Mouse (Mus musculus): ENCODE results near the gene Myl10.
"Not testable (repeated sequence)": the region's sequence is repeated elsewhere in the genome, so short reads cannot be mapped to it uniquely, and the experiment has no call there.

The Myl10 gene

DNA sequence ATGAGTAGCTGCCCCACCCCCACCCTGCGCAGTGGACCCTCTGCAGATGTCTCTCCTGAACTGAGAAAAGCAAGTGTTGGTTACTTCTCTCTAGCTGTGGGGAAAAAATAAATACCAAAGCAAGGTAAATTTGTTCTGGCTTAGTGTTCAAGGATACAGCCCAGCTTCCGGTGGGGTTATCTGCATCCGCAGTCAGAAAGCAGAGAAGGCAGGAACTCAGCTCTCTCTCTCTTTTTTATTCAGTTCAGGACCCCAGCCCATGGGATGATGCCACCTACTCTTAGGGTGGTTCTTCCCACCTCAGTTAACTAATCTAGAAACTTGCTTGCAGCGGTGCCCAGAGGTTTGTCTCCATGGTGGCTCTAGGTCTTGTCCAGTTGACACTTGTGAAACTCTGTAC lies at the start of gene Myl10:
Myl10 (plus strand) TSS at position 363 of the 400 bp plus-strand sequence.
- no peak for DNase-seq

DNA sequence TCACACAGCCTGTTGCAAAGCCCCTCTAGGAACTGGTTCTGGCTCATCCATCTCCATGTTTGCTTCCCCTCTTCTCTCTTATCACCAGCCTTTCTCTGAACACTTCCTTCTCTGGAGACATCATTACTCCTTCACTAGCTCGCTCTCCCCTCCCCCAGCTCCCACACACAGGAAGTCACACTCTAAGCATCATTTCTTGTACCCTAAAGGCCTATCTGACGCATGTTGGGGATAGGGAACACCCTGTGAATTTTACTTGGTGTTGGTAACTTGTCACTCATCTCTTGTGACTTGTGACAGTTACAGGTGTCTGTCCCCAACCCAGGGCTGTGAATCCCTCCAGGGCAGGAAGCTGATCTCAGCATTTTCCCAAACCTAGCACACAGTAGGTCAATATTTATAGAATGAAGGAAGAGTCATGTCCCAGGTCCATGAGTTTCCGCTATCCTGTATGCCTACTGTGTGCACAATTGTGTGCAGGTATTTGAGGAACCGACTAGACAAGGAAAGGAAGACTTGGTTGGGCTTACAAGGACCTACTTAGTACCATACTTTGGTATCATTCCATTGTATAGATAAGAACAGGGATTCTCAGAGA lies 46.1 kb upstream of the Myl10 start:
- DNase-seq = no peak

DNA sequence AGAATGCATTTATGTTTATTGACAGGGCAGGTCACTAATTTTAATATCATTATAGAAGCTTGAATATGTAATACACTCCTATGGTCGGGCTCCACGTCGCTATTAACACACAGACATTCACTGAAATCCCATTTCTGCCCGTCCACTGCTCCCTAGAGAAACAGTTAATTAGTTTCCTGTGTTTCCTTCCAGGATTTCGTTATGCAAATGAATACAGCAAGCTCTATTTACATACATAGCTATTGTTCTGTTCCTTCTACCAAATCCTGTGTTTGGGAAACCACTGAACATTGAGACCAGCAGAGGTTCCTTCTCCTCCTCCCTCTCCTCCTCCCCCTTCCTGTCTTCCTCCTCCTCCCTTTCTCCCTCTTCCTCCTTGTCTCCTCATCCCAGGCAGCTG lies 43.9 kb upstream of the Myl10 start:
- no peak for DNase-seq

DNA sequence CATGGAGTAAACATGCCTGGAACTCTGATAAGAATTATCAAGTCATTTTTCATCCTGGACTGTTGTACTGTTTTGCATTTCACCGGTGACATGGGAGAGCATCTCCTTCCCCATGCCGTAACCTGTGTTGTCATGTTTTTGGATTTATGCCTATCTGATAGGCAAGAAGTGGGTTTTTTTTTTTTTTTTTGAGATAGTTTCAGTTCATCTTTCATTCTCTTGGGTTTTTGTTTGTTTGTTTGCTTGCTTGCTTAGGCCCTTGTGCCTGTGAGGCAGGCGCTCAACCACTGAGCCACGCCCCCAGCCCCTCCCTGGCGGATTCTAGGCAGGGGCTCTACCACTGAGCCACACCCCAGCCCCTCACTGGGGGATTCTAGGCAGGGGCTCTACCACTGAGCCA lies 43.3 kb upstream of the Myl10 start:
- DNase-seq = no peak

DNA sequence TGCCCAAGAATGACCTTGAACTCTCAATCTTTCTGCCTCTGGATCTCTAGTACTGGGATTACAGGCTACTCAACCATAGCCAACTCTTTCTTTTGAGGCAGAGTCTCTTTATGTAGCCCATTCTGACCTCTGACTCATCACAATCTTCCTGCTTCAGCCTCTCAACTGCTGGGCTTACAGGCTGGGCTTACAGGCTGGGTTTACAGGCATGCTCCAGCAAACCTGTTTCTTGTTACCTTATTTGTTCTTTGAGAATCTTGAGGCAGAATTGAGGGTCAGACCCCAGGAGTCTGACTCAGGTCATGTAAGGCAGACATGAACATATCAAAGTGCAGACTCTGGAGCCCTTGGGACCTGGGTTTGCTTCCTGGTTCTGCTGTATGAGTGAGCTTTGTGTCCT lies 38.5 kb upstream of the Myl10 start:
- no peak for DNase-seq

DNA sequence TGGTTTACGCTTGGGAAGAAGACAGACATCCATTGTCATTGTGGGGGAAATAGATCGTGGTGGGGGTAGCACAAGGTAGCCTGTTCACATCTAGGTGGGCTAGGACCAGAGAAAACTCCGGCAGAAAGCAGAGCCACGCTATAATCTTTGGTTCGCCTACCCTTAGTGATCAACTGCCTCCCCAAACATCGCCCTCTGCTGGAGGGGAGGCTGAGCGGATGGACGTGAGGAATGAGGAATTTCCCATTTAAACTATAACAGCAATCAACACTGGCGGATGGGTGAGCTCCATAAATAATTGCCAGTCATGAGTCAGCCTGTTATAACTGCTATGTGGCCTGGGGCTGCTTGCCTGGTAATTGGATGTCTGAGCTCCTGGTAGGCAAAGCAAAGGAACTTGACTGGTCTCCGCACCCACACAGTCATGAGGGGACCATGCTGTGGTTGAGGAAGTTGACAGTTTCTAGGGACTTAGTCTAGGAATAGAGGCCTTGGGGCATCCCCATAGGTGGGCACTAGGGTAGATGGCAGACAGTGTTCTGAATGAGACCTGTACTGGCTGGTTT lies 36.0 kb upstream of the Myl10 start:
- DNase-seq = no peak

DNA sequence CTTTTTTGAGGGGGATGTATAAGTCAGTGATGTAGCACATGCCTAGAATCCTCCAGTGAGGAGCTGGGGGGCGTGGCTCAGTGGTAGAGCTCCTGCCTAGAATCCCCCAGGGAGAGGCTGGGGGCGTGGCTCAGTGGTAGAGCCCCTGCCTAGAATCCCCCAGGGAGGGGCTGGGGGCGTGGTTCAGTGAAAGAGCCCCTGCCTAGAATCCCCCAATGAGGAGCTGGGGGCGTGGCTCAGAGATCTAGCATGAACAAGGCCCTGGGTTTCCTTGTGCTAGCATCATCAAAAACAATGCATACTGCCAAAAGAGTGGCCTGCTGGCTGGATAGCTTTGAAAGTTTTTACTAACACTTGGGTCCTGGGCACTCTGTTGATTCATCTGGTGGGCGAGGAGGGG lies 32.2 kb upstream of the Myl10 start:
- not testable (repeated sequence) for DNase-seq

DNA sequence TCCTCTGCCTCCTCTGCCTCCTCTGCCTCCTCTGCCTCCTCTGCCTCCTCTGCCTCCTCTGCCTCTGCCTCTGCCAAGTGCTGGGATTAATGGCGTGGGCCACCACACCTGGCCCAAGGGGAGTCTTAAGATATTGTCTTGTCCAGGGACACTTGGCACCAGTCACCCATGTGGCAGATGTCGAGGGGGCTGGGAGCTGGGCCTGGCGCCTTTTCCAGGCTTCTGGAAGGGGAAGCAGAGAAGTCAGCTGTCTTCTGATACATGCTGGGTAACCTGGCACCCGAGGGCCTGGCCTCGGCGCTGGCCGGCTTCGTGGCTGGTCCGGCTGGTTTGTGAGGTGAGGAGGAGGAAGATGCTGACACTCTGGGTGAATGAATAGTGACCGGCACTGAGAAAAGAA lies 30.7 kb upstream of the Myl10 start:
- DNase-seq = no peak

DNA sequence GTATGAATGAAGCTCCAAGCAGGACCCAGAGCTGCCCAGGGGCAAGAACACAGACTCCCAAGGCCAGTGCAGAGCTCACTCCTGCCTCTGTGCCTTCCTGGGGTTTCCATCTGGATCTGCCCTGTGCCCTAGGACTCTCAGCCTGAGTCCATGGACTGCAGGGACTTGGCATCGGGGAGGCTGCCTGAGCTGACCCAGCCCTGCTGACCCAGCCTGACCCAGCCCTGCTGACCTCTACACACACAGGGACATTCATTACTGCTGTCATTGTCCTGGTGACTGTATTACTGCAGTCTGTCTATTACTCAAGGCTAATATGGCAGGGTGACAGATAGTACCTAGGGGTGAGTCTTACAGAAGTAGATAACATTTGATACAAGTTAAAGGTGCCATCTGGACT lies 30.1 kb upstream of the Myl10 start:
- no peak for DNase-seq

DNA sequence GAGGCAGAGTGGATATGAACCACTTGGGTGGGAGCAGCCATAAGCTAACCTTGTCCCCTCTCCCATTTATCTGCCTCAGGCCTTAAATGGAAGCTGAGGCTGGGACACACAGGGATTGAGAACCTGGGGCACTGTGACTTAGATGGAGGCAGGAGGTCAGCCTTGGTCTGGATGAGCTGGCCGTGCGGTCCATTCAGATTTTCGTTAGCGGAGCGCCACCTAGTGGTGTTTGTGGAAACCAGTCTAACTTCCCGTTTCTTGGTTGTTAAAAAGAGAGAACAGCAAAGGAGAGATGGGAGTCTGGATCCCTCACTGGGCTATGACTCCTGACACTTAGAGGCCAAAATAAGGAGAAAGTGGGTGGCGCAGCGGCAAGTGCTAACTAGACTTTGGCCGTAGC lies 28.4 kb upstream of the Myl10 start:
- peak; percentile 43 to 55 for DNase-seq

DNA sequence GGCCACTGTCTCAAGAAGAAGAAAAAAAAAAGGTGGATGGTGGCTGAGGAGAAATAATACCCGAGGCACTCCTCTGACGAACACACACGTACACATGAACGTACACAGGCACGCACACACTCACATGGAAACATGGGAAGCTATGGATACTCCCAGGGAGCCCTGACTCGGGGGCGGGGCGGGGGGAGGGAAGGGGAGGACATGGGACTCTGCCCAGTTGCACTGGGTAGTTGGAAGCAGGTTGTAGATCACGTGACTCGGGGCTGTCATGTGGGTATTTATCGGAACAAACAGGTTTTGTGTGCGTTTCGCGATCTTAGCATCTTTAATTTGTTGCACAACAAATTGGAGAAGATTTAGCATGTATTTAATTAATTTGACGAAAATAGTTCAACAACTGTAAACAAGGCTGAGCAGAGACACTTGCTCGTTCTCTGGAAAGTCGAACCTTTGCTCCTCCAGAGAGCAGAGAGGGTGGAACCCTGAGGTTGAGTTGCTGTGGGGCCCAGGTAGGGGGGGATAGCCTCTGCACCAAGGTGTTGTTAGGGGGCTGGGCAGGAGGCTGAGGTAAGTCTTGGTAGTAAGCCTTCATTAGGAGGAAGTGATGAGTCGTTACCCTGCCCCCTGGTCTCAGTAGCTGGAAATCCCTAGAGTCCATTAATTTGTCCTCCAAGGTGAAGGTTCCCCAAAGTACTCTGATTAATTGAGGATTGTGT lies 16.5 kb upstream of the Myl10 start:
- no peak for DNase-seq

DNA sequence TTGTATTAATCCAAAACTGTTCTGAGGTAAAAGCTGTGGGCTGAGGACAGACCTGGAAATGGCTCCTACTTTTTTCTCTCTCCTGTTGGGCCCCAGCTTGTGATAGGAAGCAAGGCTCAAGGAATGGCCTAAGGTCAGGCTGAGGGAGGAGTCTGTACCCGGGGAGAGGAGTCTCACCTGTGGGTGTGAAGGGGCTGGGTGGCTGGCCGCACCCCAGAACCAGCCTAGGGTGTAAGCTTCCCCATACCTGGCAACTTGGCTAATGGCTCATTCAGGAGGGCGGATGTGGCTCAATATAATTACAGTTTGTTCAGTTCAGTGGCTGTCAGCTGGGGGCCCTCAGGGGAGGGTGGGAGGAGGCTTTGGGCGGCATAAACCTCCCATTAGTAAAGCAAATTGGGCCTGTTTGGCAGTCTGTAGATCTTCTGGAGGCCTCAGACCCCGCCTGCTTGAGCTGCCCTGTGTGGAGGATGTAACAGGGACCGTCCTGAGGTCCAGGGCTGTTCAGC lies 14.1 kb upstream of the Myl10 start:
- no peak for DNase-seq

DNA sequence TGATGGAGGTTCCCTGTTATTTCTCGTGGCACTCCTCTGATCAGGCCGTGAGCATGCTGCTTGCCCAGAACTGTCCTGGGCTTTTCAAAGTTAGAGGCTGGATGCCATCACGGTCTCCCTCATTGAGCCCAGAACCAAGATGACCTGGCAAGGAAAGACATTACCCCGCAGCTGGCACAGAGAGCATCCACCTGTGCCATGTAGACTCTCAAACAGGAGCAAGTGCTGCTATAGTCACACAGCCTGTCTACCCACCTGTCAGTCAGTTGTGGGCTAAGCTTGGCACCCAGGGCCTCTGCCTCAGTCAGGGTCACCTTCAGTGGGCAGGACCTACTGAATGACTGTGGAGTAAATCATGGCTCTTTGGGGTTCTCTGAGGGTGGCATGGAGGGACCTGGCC lies 6.6 kb upstream of the Myl10 start:
- DNase-seq = no peak

DNA sequence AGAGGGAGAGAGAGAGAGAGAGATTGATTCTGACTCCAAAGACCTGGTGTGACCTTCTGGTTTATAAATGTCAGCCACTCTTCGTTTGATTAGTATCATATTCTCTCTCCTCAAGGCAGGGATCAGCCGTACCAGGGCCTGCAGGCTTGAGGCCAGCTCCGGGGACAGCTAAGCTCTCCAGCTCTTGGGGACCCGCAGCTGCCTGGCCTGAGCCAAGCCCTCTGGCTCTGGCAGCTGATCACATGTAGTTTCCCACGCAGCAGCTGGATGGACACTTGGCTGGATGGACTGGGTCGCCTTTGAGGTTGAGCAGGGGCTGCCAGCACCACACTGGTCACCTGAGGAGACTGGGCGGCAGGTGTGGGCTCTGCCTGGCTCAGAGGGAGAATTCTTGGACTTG lies 5.4 kb upstream of the Myl10 start:
- no peak for DNase-seq

DNA sequence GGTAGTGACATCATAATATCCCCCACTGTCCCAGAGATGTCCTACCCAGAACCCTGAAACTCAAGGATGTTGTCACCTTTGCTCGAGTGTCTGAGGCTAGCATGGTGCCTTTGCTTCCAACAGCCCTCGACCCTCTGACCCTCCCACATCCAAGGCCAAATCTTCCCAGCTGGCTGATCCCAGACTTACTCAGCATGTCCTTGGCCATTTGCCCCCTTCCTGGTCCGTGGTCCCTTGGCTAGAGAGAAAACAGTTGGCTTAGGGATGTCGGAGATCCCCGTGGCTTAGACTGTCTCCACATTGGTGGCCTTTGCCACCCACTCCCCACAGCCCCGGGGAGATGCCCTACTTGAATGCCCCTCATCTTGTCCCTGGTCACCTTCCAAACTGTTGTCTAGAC lies 4.1 kb upstream of the Myl10 start:
- DNase-seq = no peak

DNA sequence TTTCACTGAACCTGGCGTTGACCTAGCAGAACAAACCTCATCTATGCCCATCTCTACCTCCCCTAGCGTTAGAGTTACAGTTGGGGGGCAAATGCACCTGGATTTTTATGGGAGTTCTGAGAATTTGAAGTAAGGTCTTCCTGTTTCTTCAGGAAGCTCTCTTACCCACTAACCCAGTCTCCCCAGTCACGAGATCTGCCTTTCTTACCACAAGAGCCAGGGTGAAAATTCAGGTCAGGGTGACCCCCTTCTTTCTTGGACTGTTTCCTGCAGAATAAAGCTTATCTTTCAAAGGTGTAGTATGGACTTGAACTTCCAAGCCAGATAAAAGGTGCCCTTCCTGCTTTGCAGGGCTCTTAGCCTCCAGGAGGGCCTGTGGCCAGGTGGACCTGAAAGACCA lies 1.8 kb upstream of the Myl10 start:
- DNase-seq = peak in 1 of 2 experiments; percentile 44

DNA sequence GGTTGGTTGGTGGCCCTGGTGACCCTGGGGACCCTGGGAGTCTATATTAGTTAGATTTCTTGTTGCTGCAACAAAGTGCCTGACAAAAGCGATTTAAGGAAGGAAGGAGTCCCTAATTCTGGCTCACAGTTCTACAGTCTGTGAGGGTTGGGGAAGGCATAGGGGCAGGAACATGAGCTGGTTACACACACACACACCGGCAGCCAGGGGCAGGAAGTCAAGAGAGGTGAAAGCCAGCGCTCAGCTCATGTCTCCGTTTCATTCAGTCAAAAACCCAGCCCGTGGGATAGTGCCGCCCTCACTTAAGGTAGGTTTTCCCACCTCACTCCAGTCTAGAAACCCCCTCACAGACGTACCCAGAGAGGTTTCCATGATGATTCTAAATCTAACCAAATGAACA lies 472 bp downstream of the Myl10 start:
- peak in 1 of 2 experiments; percentile 46 for DNase-seq

DNA sequence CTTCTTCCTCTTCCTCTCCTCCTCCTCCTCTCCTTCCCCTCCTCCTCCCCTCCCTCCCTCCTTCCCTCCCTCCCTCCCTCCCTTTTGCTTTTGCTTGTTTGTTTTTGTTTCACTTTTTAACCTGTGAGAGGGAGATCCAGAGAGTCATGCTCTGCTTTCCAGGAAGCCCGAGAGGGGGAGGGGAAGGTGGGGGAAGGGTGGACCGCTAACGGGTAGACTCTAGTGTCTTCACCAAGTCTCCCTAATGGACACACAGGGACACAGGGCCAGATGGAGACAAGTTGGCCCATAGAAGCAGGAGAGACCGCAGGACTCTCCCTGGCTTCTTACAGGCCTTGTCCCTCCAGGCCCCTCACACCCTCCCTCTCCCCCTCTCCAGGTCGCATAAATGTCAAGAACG lies 2.0 kb downstream of the Myl10 start:
- DNase-seq = no peak

DNA sequence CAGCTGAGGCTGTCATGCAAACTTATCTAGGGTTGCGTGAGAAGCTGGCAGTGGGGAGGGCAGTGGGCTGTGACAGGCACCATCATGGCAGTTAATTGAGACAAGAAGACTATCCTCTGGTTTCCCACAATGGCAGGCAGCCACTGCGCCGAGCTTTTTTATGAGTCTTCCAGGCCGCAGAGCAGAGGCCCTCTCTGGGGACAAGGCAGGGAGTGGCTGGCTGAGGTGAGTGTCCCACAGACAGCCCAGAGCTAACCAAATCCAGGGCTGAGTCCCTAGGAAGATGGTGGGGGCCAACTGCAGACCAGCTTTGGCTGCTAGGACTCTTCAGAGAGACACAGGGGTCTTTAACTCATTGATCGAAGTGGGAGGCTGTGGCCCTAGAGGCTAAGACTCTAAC lies 3.6 kb downstream of the Myl10 start:
- DNase-seq = no peak

DNA sequence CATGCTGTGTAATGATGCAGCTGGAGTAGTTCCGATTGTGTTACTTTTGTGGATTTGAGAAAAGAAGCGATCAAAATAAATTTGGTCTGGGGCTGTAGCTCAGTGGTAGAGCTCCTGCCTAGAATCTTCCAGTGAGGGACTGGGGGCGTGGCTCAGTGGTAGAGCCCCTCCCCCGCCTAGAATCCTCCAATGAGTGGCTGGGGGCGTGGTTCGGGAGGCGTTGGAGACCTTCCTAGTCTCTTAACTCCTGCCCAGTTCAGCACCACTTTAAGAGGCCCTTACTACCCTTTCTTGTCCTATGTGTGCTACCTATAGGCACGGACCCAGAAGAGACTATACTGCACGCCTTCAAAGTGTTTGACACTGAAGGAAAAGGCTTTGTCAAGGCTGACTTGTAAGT lies 4.7 kb downstream of the Myl10 start:
- no peak for DNase-seq

DNA sequence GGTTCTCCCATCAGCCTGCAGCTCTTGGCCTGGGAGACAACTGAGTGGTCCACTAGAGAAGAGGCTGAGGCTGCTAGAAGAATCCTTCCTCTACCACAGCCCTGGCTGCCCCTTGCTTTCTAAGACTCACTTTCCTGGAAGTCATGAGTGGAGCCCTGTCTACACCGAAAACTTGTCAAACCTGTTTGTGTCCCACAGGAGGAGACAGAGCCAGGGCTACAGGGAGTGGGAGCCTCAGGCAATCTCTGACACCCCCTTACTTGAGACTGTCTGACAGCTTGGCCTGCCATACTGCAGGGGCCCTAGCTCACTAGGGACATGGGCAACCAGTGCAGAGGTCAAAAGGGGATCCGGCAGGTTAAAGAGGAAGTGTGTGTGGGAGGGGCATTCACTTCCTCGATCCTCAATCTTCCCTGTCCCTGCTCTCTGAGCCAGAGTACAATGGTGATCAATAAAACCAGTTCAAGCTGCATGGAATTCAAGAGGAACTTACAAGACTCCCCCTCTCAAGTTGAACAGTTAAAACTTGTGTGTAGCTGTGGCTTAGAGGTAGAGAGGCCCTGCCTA lies 9.3 kb downstream of the Myl10 start:
- no peak for DNase-seq

DNA sequence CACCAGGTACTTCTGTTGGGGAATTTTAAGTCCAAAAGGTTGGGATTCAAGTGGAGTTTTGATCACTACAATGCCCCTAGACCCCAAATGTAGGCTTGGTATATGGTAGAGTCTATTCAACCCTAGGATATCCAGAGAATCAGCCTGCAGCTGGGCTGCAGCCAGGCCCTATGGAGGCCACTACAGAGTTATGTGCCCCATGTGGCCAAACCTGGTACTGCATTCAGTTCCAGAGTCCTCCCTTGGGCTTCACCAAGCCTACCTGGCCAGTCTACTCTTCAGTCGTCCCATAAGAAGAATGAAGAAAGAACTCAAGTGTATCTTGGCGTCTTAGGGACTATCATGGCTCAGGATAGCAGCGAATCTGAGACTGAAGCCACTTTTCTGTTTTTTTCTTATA lies 10.8 kb downstream of the Myl10 start:
- peak in 1 of 2 experiments; percentile 49 for DNase-seq

DNA sequence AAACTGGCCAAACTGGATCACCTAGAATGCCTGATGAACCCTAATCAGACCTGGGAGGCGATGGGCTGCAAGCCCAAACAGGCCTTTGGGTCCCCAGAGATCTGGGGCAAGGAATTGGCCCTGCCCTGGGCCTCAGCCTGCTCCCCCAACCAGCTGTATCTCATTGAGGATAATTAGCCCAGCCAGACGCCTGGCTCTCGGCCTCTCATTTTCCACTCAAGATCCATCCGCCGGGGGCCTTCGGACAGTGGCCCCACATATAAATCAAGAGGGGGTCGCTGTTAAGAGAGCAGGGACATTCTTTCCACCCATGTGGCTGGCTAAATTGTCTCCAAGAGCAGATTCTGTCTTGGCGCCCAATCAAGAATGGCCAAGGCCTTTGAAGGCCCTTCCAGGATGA lies 11.2 kb downstream of the Myl10 start:
- DNase-seq = no peak

DNA sequence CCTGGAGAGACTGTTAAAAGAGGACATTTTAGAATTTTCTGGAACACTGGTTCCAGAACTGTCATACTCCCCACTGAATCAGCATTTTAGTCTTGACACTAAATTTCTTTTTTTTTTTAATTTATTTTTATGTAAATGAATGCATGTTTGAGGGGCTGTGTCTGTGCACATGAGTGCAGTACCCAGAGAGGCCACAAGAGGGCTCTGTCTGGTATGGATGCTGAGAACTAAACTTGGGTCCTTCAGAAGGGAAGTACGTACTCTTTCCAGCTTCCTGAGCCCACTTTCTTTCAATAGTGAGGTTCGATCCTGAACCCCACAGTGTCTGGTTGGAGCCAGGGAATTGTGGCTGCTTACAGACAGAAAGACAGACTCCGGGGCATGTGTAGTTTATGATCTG lies 12.6 kb downstream of the Myl10 start:
- no peak for DNase-seq
